Mouse (Mus musculus) cerebellum, adult 2 months (tissue): ENCODE measurements around the gene Wdr43.

Experiments used
- CTCF ChIP-seq: fragments of 200-500 bp; IDR thresholded peaks from 2 replicates; pipeline ENCODE4 v1.5.1; 2011; ENCODE audit warnings: low read depth, mild to moderate bottlenecking, control low read depth, low read length, moderate library complexity, borderline replicate concordance; ENCODE audit not compliant: insufficient read depth
- POLR2A ChIP-seq: fragments of 200-500 bp; IDR thresholded peaks from 2 replicates; pipeline ENCODE4 v1.6.1; 2011; ENCODE audit warnings: low read length, control low read depth, borderline replicate concordance; ENCODE audit not compliant: insufficient read depth

DNA sequence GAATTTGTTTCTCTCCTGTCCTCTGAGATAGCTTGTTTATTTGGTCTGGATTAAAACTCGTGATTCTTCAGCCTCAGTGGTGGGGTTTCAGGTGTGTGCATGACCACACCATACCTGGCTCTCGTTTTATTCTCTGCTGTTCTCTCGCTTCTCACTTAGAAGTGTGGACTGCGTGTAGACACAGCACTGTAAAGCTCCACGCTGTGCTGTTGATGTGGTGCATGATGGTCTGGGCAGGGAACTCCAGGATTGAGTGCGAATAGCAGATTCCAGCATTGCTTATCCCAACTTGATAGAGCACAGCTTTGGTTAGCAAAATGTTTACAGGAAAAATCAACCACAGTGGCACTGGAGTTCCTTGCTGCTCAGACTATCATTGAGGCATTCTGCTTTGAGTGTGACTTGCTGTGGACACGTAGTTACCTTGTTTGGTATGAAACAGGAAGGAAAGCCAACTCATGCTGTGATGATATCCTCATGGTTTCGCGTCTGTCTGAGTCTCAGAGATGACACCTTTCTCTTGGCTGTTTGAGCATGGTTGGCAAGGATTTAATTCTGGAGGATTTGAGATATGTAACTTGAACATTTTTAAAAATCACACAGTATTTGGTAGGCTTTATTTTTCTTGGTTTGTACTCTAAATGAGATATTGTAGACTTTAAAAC is 24.9 kb downstream of the Wdr43 start:
- TF ChIP-seq CTCF, result no peak
- no peak for TF ChIP-seq POLR2A
